Mouse (Mus musculus): ENCODE measurements around the gene Boc.

Gene Boc

GRCm38 (mm10) chr16:44526689-44527088 is 32.0 kb downstream of the Boc start:
- peak; percentile 64 to 67 for DNase-seq

GRCm38 (mm10) chr16:44526044-44526443 is 32.7 kb downstream of the Boc start:
- no peak for DNase-seq

- peak; percentile 66 to 72 for DNase-seq
Observed at GRCm38 (mm10) chr16:44523595-44523994, 35.1 kb downstream of the Boc start.

GRCm38 (mm10) chr16:44516498-44516897 is 42.2 kb downstream of the Boc start:
- DNase-seq = no peak

GRCm38 (mm10) chr16:44510521-44511213 is 48.0 kb downstream of the Boc start:
- DNase-seq = no peak

- peak; percentile 56 to 58 for DNase-seq
Observed at GRCm38 (mm10) chr16:44509458-44510344, 49.0 kb downstream of the Boc start.

- DNase-seq = peak in 1 of 2 experiments; percentile 55
Observed at GRCm38 (mm10) chr16:44508772-44509171, 49.9 kb downstream of the Boc start.

- no peak for DNase-seq
Observed at GRCm38 (mm10) chr16:44508025-44508424, 50.7 kb downstream of the Boc start.

GRCm38 (mm10) chr16:44507027-44507929 is 51.4 kb downstream of the Boc start:
- DNase-seq = no peak

- no peak for DNase-seq
Observed at GRCm38 (mm10) chr16:44505243-44505642, 53.5 kb downstream of the Boc start.

- peak; percentile 65 to 69 for DNase-seq
Observed at GRCm38 (mm10) chr16:44502895-44503575, 55.7 kb downstream of the Boc start.

GRCm38 (mm10) chr16:44502325-44502724 is 56.4 kb downstream of the Boc start:
- peak; percentile 42 to 45 for DNase-seq

GRCm38 (mm10) chr16:44501783-44502182 is 56.9 kb downstream of the Boc start:
- peak in 1 of 2 experiments; percentile 34 for DNase-seq

GRCm38 (mm10) chr16:44498447-44498846 is 60.2 kb downstream of the Boc start:
- no peak for DNase-seq

GRCm38 (mm10) chr16:44496971-44497464 is 61.7 kb downstream of the Boc start:
- no peak for DNase-seq

GRCm38 (mm10) chr16:44494441-44495108 is 64.1 kb downstream of the Boc start:
- peak; percentile 77 for DNase-seq

GRCm38 (mm10) chr16:44493868-44494267 is 64.8 kb downstream of the Boc start:
- no peak for DNase-seq

GRCm38 (mm10) chr16:44492706-44493105 is 66.0 kb downstream of the Boc start:
- DNase-seq = no peak

GRCm38 (mm10) chr16:44492151-44492550 is 66.5 kb downstream of the Boc start:
- DNase-seq = no peak

- DNase-seq = no peak
Observed at GRCm38 (mm10) chr16:44491051-44491450, 67.6 kb downstream of the Boc start.

GRCm38 (mm10) chr16:44487194-44487593 is 71.5 kb downstream of the Boc start:
- no peak for DNase-seq
